Mouse (Mus musculus): ENCODE measurements at regions not wholly inside any gene's neighbourhood (a gene's known extent, or its start where the extent isn't known, plus 50 kb on each side); places are given as distances from the start of the nearest gene placed in this dataset.
A peak's percentile ranks its signal among the peaks of the same experiment; 100 is the strongest.

DNA sequence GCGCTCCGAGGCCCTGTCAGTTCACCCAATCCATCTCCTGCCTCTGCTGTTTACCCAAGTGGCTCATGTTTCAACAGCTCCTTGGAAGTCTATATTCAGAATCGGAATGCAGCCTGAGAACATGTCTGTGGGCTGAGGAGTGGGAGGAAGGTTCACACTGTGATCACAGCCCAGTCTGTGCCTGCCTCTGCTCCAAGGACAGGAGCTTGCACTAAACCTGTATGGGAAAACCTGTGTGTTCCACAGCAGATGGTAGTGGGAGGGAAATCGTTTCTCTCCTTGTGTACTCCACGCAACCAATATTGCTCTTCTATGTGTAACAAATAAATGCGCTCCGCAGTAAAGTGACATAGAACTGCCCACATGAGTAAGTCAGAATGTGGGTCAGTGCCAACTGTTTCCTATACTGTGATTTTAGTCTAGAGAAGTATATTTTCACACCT lies 514.0 kb upstream of the Epha7 start:
- 51% methylated on average over 7 of the region's 7 CpGs for WGBS
- Histone ChIP-seq H3K9me3 (ENCODE audit: control insufficient read depth, low read length) (no peaks in the 10 kb centered on the region), H3K36me3 (ENCODE audit: control insufficient read depth, insufficient read depth, low read length) (no peaks in the 10 kb centered on the region), H3K27ac (ENCODE audit: low read depth, low read length) (no peak overlapping the region), H3K9ac (ENCODE audit: low read depth, low read length) (no peak overlapping the region), H3K4me2 (replicated peaks; ENCODE audit: low read depth, low read length) (no peak overlapping the region), H3K4me3 (ENCODE audit: low read depth, low read length) (no peak overlapping the region), H3K4me1 (replicated peaks; ENCODE audit: control insufficient read depth, insufficient read depth, low read length) (no peaks in the 10 kb centered on the region), H3K27me3 (ENCODE audit: control insufficient read depth, insufficient read depth, low read length) (no peaks in the 10 kb centered on the region)
- ATAC-seq (ENCODE audit: low FRiP score) = peak; percentile 53
- DNase-seq (ENCODE audit: low spot score) = peak; percentile 25

DNA sequence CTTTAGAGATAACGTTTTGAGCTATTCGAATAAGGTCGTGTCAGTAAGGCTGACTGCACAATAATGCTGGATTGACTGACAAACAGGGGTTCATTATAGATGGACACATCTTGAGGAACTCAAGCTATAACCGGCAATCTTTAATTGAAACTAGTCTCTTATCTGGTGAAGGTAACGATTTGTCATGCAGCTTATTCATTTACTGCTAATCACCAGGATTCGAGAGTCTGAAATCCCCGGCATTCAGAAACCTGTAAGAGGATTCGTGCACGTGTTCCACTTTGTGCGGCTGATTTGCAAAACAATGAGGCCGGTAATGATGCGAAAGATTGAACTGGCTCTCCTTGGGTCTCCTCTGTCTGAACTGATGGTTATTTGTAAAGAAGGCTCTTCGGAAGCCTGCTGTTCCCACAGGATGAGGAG lies 512.9 kb upstream of the Epha7 start:
- Histone ChIP-seq H3K27ac (ENCODE audit: low read depth, low read length) (no peak overlapping the region), H3K4me3 (ENCODE audit: low read depth, low read length) (no peak overlapping the region), H3K27me3 (ENCODE audit: control insufficient read depth, insufficient read depth, low read length) (no peaks in the 10 kb centered on the region), H3K36me3 (ENCODE audit: control insufficient read depth, insufficient read depth, low read length) (no peaks in the 10 kb centered on the region), H3K9me3 (ENCODE audit: control insufficient read depth, low read length) (no peaks in the 10 kb centered on the region), H3K9ac (ENCODE audit: low read depth, low read length) (no peak overlapping the region), H3K4me2 (replicated peaks; ENCODE audit: low read depth, low read length) (no peak overlapping the region), H3K4me1 (replicated peaks; ENCODE audit: control insufficient read depth, insufficient read depth, low read length) (no peaks in the 10 kb centered on the region)
- peak; percentile 72 for ATAC-seq (ENCODE audit: low FRiP score)
- WGBS = 25% methylated on average over 13 of the region's 13 CpGs
- peak; percentile 45 for DNase-seq (ENCODE audit: low spot score)

DNA sequence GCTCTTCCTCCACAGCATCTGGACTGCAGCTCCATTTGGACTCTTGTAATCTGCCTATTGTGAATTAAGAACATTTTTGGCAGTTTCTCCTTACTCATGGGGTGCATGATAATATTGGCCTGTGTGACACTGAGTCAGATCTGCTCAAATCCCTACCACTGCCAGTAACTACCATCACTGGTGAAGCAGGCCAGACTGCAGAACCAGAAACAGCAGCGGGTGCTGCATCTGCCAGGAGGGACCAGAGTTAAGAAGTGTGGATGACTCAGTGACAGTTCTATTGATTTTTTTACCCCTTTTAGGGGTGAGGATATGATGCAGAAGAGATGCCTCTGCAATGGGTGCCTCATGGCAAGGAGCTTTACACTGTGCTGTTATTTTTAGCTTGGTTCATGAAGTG lies 511.2 kb upstream of the Epha7 start:
- Histone ChIP-seq H3K27me3 (ENCODE audit: control insufficient read depth, insufficient read depth, low read length) (no peaks in the 10 kb centered on the region), H3K27ac (ENCODE audit: low read depth, low read length) (no peak overlapping the region), H3K4me1 (replicated peaks; ENCODE audit: control insufficient read depth, insufficient read depth, low read length) (no peaks in the 10 kb centered on the region), H3K36me3 (ENCODE audit: control insufficient read depth, insufficient read depth, low read length) (no peaks in the 10 kb centered on the region), H3K9ac (ENCODE audit: low read depth, low read length) (no peak overlapping the region), H3K9me3 (ENCODE audit: control insufficient read depth, low read length) (no peaks in the 10 kb centered on the region), H3K4me2 (replicated peaks; ENCODE audit: low read depth, low read length) (no peak overlapping the region), H3K4me3 (ENCODE audit: low read depth, low read length) (no peak overlapping the region)
- ATAC-seq (ENCODE audit: low FRiP score) (peak; percentile 15; the same call in 1 of the 2 replicates), DNase-seq (ENCODE audit: low spot score) (no peak)
- 52% methylated on average over 1 of the region's 1 CpGs for WGBS

DNA sequence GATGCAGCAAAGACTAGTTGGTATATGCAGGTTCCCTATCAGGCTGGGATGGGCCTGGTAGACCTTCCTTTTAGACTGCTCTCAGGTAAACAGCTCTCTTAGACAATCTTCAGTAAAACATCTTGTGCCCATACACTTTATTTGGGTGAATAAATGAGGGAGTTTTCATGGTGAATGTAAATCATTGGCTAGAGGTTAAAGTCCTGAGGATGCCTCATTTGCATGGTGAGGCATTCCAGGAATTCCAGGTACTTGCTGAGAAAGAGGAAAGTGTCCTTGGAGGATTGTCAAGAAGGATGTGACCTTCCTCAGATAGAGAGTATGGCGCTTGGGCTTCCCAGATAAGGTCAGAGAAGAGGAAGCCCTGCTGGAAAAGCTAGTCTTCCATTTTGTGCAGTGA lies 481.9 kb upstream of the Epha7 start:
- no peaks in the 10 kb centered on the region for H3K36me3 ChIP-seq (ENCODE audit: control insufficient read depth, insufficient read depth, low read length)
- H3K27ac ChIP-seq (ENCODE audit: low read depth, low read length) = no peak overlapping the region
- DNase-seq (ENCODE audit: low spot score) (no peak), ATAC-seq (ENCODE audit: low FRiP score) (no peak)
- H3K9me3 ChIP-seq (ENCODE audit: control insufficient read depth, low read length) = no peaks in the 10 kb centered on the region
- H3K9ac ChIP-seq (ENCODE audit: low read depth, low read length) = no peak overlapping the region
- H3K4me2 ChIP-seq (replicated peaks; ENCODE audit: low read depth, low read length) = no peak overlapping the region
- WGBS = 94% methylated on average over 1 of the region's 1 CpGs
- H3K4me1 ChIP-seq (replicated peaks; ENCODE audit: control insufficient read depth, insufficient read depth, low read length) = no peaks in the 10 kb centered on the region
- no peak overlapping the region for H3K4me3 ChIP-seq (ENCODE audit: low read depth, low read length)
- H3K27me3 ChIP-seq (ENCODE audit: control insufficient read depth, insufficient read depth, low read length) = no peaks in the 10 kb centered on the region

DNA sequence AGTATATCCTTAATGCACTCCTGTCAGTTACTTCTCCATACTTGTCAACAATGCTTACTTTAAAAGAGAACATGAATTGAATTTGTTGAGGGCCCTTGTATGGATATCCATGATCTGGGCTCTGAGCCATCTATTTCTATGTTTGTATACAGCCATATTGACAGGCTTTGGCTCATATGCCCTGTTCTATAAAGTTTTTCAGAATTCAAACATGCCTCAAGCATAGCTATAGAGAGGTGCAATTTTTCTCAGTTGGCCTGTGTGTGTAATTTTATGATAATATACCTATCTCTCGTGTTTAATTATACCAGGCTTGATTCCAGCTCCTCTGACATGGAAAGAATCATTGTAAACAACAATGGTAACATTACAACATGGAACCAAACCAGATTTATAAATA lies 448.4 kb upstream of the Epha7 start:
- H3K27ac ChIP-seq (ENCODE audit: low read depth, low read length) = no peak overlapping the region
- no peaks in the 10 kb centered on the region for H3K9me3 ChIP-seq (ENCODE audit: control insufficient read depth, low read length)
- H3K27me3 ChIP-seq (ENCODE audit: control insufficient read depth, insufficient read depth, low read length) = no peaks in the 10 kb centered on the region
- H3K4me1 ChIP-seq (replicated peaks; ENCODE audit: control insufficient read depth, insufficient read depth, low read length) = no peaks in the 10 kb centered on the region
- no peak overlapping the region for H3K9ac ChIP-seq (ENCODE audit: low read depth, low read length)
- H3K4me2 ChIP-seq (replicated peaks; ENCODE audit: low read depth, low read length) = no peak overlapping the region
- ATAC-seq (ENCODE audit: low FRiP score) (no peak), DNase-seq (ENCODE audit: low spot score) (no peak)
- H3K36me3 ChIP-seq (ENCODE audit: control insufficient read depth, insufficient read depth, low read length) = no peaks in the 10 kb centered on the region
- no peak overlapping the region for H3K4me3 ChIP-seq (ENCODE audit: low read depth, low read length)
- 80% methylated on average over 1 of the region's 1 CpGs for WGBS

DNA sequence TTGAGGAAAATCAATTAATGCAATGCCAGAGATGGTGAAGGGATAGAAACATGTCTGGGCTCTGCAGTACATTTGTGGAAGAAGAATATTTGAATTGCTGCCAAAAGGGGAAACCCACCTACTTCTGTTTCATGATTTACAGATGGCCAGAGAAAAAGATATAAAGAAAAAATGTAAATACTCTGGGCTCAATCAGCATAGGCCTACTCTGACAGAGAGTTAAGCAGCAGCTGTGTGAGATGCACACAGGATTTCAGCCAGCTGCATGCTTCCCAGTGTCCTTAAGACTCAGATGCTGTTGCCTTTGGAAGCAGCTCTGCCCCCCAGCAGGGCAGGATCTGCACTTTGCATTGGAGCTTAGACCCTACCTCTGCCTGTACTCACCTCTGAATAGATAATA lies 435.8 kb upstream of the Epha7 start:
- Histone ChIP-seq H3K36me3 (ENCODE audit: control insufficient read depth, insufficient read depth, low read length) (no peaks in the 10 kb centered on the region), H3K4me1 (replicated peaks; ENCODE audit: control insufficient read depth, insufficient read depth, low read length) (no peaks in the 10 kb centered on the region), H3K27ac (ENCODE audit: low read depth, low read length) (no peak overlapping the region), H3K4me2 (replicated peaks; ENCODE audit: low read depth, low read length) (no peak overlapping the region), H3K27me3 (ENCODE audit: control insufficient read depth, insufficient read depth, low read length) (no peaks in the 10 kb centered on the region), H3K9ac (ENCODE audit: low read depth, low read length) (no peak overlapping the region), H3K9me3 (ENCODE audit: control insufficient read depth, low read length) (no peaks in the 10 kb centered on the region), H3K4me3 (ENCODE audit: low read depth, low read length) (no peak overlapping the region)
- DNase-seq (ENCODE audit: low spot score) (no peak), ATAC-seq (ENCODE audit: low FRiP score) (no peak)

DNA sequence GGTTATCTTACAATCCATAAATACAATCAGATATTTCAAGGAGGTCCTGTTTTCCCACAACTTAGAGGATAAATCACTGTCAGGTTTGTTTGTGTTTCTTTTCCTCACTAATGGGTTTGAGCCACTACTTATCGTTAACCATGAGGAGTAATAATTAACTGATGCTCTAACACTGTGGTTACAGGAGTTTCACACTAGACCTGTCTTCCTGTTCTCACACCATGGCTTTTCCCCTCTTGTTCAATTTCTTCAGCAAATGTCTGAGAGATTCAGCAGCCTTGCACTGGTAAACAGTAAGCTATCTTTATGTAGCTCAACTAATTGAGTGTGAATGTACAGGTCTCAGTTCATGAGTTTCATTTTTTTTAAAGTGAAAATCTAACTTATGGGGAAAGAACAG lies 434.3 kb upstream of the Epha7 start:
- Histone ChIP-seq H3K27me3 (ENCODE audit: control insufficient read depth, insufficient read depth, low read length) (no peaks in the 10 kb centered on the region), H3K4me2 (replicated peaks; ENCODE audit: low read depth, low read length) (no peak overlapping the region), H3K9me3 (ENCODE audit: control insufficient read depth, low read length) (no peaks in the 10 kb centered on the region), H3K9ac (ENCODE audit: low read depth, low read length) (no peak overlapping the region), H3K4me1 (replicated peaks; ENCODE audit: control insufficient read depth, insufficient read depth, low read length) (no peaks in the 10 kb centered on the region), H3K36me3 (ENCODE audit: control insufficient read depth, insufficient read depth, low read length) (no peaks in the 10 kb centered on the region), H3K4me3 (ENCODE audit: low read depth, low read length) (no peak overlapping the region), H3K27ac (ENCODE audit: low read depth, low read length) (no peak overlapping the region)
- ATAC-seq (ENCODE audit: low FRiP score) = no peak
- 47% methylated on average over 1 of the region's 1 CpGs for WGBS
- DNase-seq (ENCODE audit: low spot score) = no peak

DNA sequence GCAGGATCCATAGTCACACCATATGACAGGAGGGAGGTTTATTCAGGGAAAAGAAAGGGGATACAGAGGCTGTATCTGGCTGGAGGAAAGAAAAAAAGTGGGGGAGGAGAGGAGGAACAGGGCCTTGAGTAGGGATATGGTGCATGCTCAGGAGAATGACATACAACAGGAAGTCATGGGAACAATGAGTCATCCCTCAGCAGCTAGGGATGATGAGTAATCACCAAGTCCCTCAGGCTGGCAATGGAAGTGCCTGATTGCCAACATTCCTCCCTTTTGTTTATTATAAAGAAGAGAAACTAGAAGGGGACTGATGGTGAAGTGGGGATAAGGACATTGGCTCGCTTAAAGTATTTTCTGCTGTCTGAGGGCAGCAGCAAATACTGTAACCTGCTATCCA lies 388.6 kb upstream of the Epha7 start:
- H3K4me3 ChIP-seq (ENCODE audit: low read depth, low read length) = no peak overlapping the region
- DNase-seq (ENCODE audit: low spot score) (no peak), ATAC-seq (ENCODE audit: low FRiP score) (no peak)
- no peaks in the 10 kb centered on the region for H3K36me3 ChIP-seq (ENCODE audit: control insufficient read depth, insufficient read depth, low read length)
- no peaks in the 10 kb centered on the region for H3K9me3 ChIP-seq (ENCODE audit: control insufficient read depth, low read length)
- H3K27me3 ChIP-seq (ENCODE audit: control insufficient read depth, insufficient read depth, low read length) = no peaks in the 10 kb centered on the region
- WGBS = 84% methylated on average over 1 of the region's 1 CpGs
- no peak overlapping the region for H3K9ac ChIP-seq (ENCODE audit: low read depth, low read length)
- H3K27ac ChIP-seq (ENCODE audit: low read depth, low read length) = no peak overlapping the region
- no peak overlapping the region for H3K4me2 ChIP-seq (replicated peaks; ENCODE audit: low read depth, low read length)
- H3K4me1 ChIP-seq (replicated peaks; ENCODE audit: control insufficient read depth, insufficient read depth, low read length) = no peaks in the 10 kb centered on the region

DNA sequence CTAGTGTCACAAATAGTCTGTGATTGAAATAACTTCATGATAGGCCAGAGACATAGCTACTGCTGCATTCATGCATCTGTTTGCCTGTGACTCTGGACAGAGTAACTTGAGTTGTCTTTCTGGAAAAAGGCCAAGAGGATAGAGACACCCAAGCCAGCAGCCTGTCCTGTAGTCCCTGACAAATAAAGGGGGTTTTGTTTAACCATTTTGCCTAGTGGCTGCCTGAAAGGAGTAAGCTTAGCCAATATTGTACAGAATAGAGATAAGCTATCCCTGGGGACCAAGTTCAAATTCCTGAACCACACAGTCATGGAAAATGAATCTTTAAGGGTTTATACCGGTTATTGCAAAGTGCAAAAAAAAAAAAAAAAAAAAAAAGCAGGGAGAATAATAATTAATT lies 372.8 kb upstream of the Epha7 start:
- no peak for DNase-seq (ENCODE audit: low spot score)
- no peak for ATAC-seq (ENCODE audit: low FRiP score)
- no peak overlapping the region for H3K4me3 ChIP-seq (ENCODE audit: low read depth, low read length)
- no peak overlapping the region for H3K4me2 ChIP-seq (replicated peaks; ENCODE audit: low read depth, low read length)
- 79% methylated on average over 1 of the region's 1 CpGs for WGBS
- H3K9me3 ChIP-seq (ENCODE audit: control insufficient read depth, low read length) = no peaks in the 10 kb centered on the region
- H3K36me3 ChIP-seq (ENCODE audit: control insufficient read depth, insufficient read depth, low read length) = no peaks in the 10 kb centered on the region
- no peak overlapping the region for H3K9ac ChIP-seq (ENCODE audit: low read depth, low read length)
- no peaks in the 10 kb centered on the region for H3K4me1 ChIP-seq (replicated peaks; ENCODE audit: control insufficient read depth, insufficient read depth, low read length)
- no peaks in the 10 kb centered on the region for H3K27me3 ChIP-seq (ENCODE audit: control insufficient read depth, insufficient read depth, low read length)
- H3K27ac ChIP-seq (ENCODE audit: low read depth, low read length) = no peak overlapping the region
